Mouse (Mus musculus) midbrain, embryonic 15.5 days (tissue): ENCODE data around the gene Bmp6. TPM values are rescaled to one million over a fixed set of nuclear protein-coding genes. Genes with fewer than 3 reads are reported as not detected.

Experiments
- ATAC-seq: fragments of 200-750 bp; cut with Nextera tagmentation; replicated peaks from 2 replicates; pipeline ENCODE4 v1.8.0; 2017; ENCODE audit warnings: moderate TSS enrichment
- H3K27ac ChIP-seq: fragments of 300-500 bp; sonication (generic); 2 replicates; pipeline ENCODE4 v1.5.1; 2015; ENCODE audit warnings: mild to moderate bottlenecking, inconsistent platforms
- H3K27me3 ChIP-seq: fragments of 300-500 bp; sonication (generic); replicated peaks from 2 replicates; pipeline ENCODE4 v1.6.1; 2015; ENCODE audit warnings: inconsistent platforms
- H3K36me3 ChIP-seq: fragments of 300-500 bp; sonication (generic); replicated peaks from 2 replicates; pipeline ENCODE4 v1.6.1; 2015; ENCODE audit warnings: inconsistent platforms
- H3K4me1 ChIP-seq: fragments of 300-500 bp; sonication (generic); 2 replicates; pipeline ENCODE4 v1.6.1; 2015; ENCODE audit warnings: inconsistent platforms
- H3K4me2 ChIP-seq: fragments of 300-500 bp; sonication (generic); 2 replicates; pipeline ENCODE4 v1.6.1; 2015; ENCODE audit warnings: inconsistent platforms, mild to moderate bottlenecking, moderate library complexity
- H3K4me3 ChIP-seq: fragments of 300-500 bp; sonication (generic); 2 replicates; pipeline ENCODE4 v1.5.1; 2015; ENCODE audit warnings: mild to moderate bottlenecking, inconsistent platforms
- H3K9ac ChIP-seq: fragments of 300-500 bp; sonication (generic); 2 replicates; pipeline ENCODE4 v1.6.1; 2015; ENCODE audit warnings: mild to moderate bottlenecking, inconsistent platforms
- H3K9me3 ChIP-seq: fragments of 300-500 bp; sonication (generic); 2 replicates; pipeline ENCODE4 v1.6.1; 2016; ENCODE audit warnings: inconsistent platforms
- WGBS: fragments of 180-500 bp; shearing (Covaris S2); methylation state at CpG from one replicate; pipeline ENCODE4 v1.1.7; 2015; ENCODE audit warnings: mixed read lengths; 5-methylcytosine and 5-hydroxymethylcytosine counted together
- polyA plus RNA-seq: library from polyadenylated mRNA; unstranded; fragments of >200 nt; fragmentation: Nextera tagmentation; extraction: Ambion mirVana; gene quantifications from 2 replicates; pipeline ENCODE4 v1.2.1, GENCODE M21; 2015

Gene Bmp6
- polyA plus RNA-seq, 1 experiment from 2014 or later, result 3.3 TPM

- H3K27ac ChIP-seq, result no peak overlapping the region
- ATAC-seq, result no peak
- no peaks in the 10 kb centered on the region for H3K4me1 ChIP-seq
- H3K27me3 ChIP-seq, result no peaks in the 10 kb centered on the region
- no peak overlapping the region for H3K4me3 ChIP-seq
- no peak overlapping the region for H3K4me2 ChIP-seq
- WGBS, result 88% methylated on average over 7 of the region's 7 CpGs
- no peaks in the 10 kb centered on the region for H3K36me3 ChIP-seq
- H3K9ac ChIP-seq, result no peak overlapping the region
- H3K9me3 ChIP-seq, result no peaks in the 10 kb centered on the region
Observed at GRCm38 (mm10) chr13:38363869-38364268, 19.0 kb downstream of the Bmp6 start.

- no peaks in the 10 kb centered on the region for H3K9me3 ChIP-seq
- no peak for ATAC-seq
Observed at GRCm38 (mm10) chr13:38369624-38370023, 24.7 kb downstream of the Bmp6 start.

GRCm38 (mm10) chr13:38376071-38376470 lies 31.2 kb downstream of the Bmp6 start:
- 77% methylated on average over 6 of the region's 6 CpGs for WGBS
- no peak for ATAC-seq
- no peak overlapping the region for H3K4me3 ChIP-seq
- no peaks in the 10 kb centered on the region for H3K27me3 ChIP-seq
- no peaks in the 10 kb centered on the region for H3K4me1 ChIP-seq
- H3K36me3 ChIP-seq, result no peaks in the 10 kb centered on the region
- H3K9ac ChIP-seq, result no peak overlapping the region
- H3K4me2 ChIP-seq, result no peak overlapping the region
- no peaks in the 10 kb centered on the region for H3K9me3 ChIP-seq
- H3K27ac ChIP-seq, result no peak overlapping the region

More at GRCm38 (mm10) chr13:38369624-38370023, 24.7 kb downstream of the Bmp6 start:
- H3K27ac ChIP-seq, result no peak overlapping the region
- no peak overlapping the region for H3K9ac ChIP-seq
- no peak overlapping the region for H3K4me2 ChIP-seq
- no peak overlapping the region for H3K4me3 ChIP-seq
- 91% methylated on average over 5 of the region's 5 CpGs for WGBS
- no peaks in the 10 kb centered on the region for H3K27me3 ChIP-seq
- no peaks in the 10 kb centered on the region for H3K36me3 ChIP-seq
- no peaks in the 10 kb centered on the region for H3K4me1 ChIP-seq

- Histone ChIP-seq H3K4me1 (no peaks in the 10 kb centered on the region), H3K4me2 (no peak overlapping the region), H3K36me3 (no peaks in the 10 kb centered on the region), H3K9me3 (no peaks in the 10 kb centered on the region), H3K27me3 (no peaks in the 10 kb centered on the region), H3K9ac (no peak overlapping the region), H3K4me3 (no peak overlapping the region), H3K27ac (no peak overlapping the region)
- WGBS, result 89% methylated on average over 9 of the region's 9 CpGs
- no peak for ATAC-seq
Observed at GRCm38 (mm10) chr13:38377355-38377754, 32.4 kb downstream of the Bmp6 start.

- H3K36me3 ChIP-seq, result no peaks in the 10 kb centered on the region
- H3K27me3 ChIP-seq, result no peaks in the 10 kb centered on the region
- ATAC-seq, result no peak
- no peak overlapping the region for H3K27ac ChIP-seq
- no peaks in the 10 kb centered on the region for H3K4me1 ChIP-seq
- WGBS, result 94% methylated on average over 5 of the region's 5 CpGs
- no peaks in the 10 kb centered on the region for H3K9me3 ChIP-seq
- no peak overlapping the region for H3K9ac ChIP-seq
- H3K4me3 ChIP-seq, result no peak overlapping the region
- H3K4me2 ChIP-seq, result no peak overlapping the region
Observed at GRCm38 (mm10) chr13:38379806-38380205, 34.9 kb downstream of the Bmp6 start.

- no peaks in the 10 kb centered on the region for H3K4me1 ChIP-seq
- no peak overlapping the region for H3K4me2 ChIP-seq
- no peaks in the 10 kb centered on the region for H3K9me3 ChIP-seq
- no peak overlapping the region for H3K4me3 ChIP-seq
- 78% methylated on average over 3 of the region's 3 CpGs for WGBS
- H3K27me3 ChIP-seq, result no peaks in the 10 kb centered on the region
- ATAC-seq, result no peak
- H3K9ac ChIP-seq, result no peak overlapping the region
- no peaks in the 10 kb centered on the region for H3K36me3 ChIP-seq
- H3K27ac ChIP-seq, result no peak overlapping the region
Observed at GRCm38 (mm10) chr13:38386035-38386559, 41.2 kb downstream of the Bmp6 start.

GRCm38 (mm10) chr13:38387453-38388040 lies 42.6 kb downstream of the Bmp6 start:
- Histone ChIP-seq H3K27ac (no peak overlapping the region), H3K4me3 (no peak overlapping the region), H3K4me2 (no peak overlapping the region), H3K9me3 (no peaks in the 10 kb centered on the region), H3K36me3 (no peaks in the 10 kb centered on the region), H3K4me1 (no peaks in the 10 kb centered on the region), H3K27me3 (no peaks in the 10 kb centered on the region), H3K9ac (no peak overlapping the region)
- ATAC-seq, result no peak
- WGBS, result 95% methylated on average over 4 of the region's 4 CpGs

- 87% methylated on average over 5 of the region's 5 CpGs for WGBS
- ATAC-seq, result no peak
- Histone ChIP-seq H3K27me3 (no peaks in the 10 kb centered on the region), H3K9me3 (no peaks in the 10 kb centered on the region), H3K4me1 (no peaks in the 10 kb centered on the region), H3K4me3 (no peak overlapping the region), H3K9ac (no peak overlapping the region), H3K36me3 (no peaks in the 10 kb centered on the region), H3K27ac (no peak overlapping the region), H3K4me2 (no peak overlapping the region)
Observed at GRCm38 (mm10) chr13:38393444-38393843, 48.5 kb downstream of the Bmp6 start.

- 91% methylated on average over 4 of the region's 4 CpGs for WGBS
- no peaks in the 10 kb centered on the region for H3K27me3 ChIP-seq
- H3K36me3 ChIP-seq, result no peaks in the 10 kb centered on the region
- H3K27ac ChIP-seq, result no peak overlapping the region
- H3K4me3 ChIP-seq, result no peak overlapping the region
- H3K4me1 ChIP-seq, result no peaks in the 10 kb centered on the region
- no peak overlapping the region for H3K4me2 ChIP-seq
- H3K9me3 ChIP-seq, result no peaks in the 10 kb centered on the region
- no peak for ATAC-seq
- H3K9ac ChIP-seq, result no peak overlapping the region
Observed at GRCm38 (mm10) chr13:38395026-38395425, 50.1 kb downstream of the Bmp6 start.

- H3K36me3 ChIP-seq, result no peaks in the 10 kb centered on the region
- 89% methylated on average over 7 of the region's 7 CpGs for WGBS
- H3K4me2 ChIP-seq, result no peak overlapping the region
Observed at GRCm38 (mm10) chr13:38397007-38397545, 52.2 kb downstream of the Bmp6 start.

GRCm38 (mm10) chr13:38398658-38399057 lies 53.8 kb downstream of the Bmp6 start:
- H3K36me3 ChIP-seq, result no peaks in the 10 kb centered on the region
- no peak for ATAC-seq
- no peaks in the 10 kb centered on the region for H3K9me3 ChIP-seq
- H3K4me1 ChIP-seq, result no peaks in the 10 kb centered on the region
- no peak overlapping the region for H3K27ac ChIP-seq
- H3K4me2 ChIP-seq, result no peak overlapping the region
- 83% methylated on average over 6 of the region's 6 CpGs for WGBS
- no peak overlapping the region for H3K9ac ChIP-seq
- no peaks in the 10 kb centered on the region for H3K27me3 ChIP-seq
- no peak overlapping the region for H3K4me3 ChIP-seq

More at GRCm38 (mm10) chr13:38397007-38397545, 52.2 kb downstream of the Bmp6 start:
- no peak overlapping the region for H3K9ac ChIP-seq
- H3K27ac ChIP-seq, result no peak overlapping the region
- H3K4me1 ChIP-seq, result no peaks in the 10 kb centered on the region
- no peaks in the 10 kb centered on the region for H3K9me3 ChIP-seq
- no peak overlapping the region for H3K4me3 ChIP-seq
- no peaks in the 10 kb centered on the region for H3K27me3 ChIP-seq
- no peak for ATAC-seq

GRCm38 (mm10) chr13:38400662-38401061 lies 55.8 kb downstream of the Bmp6 start:
- H3K9me3 ChIP-seq, result no peaks in the 10 kb centered on the region
- WGBS, result 77% methylated on average over 8 of the region's 8 CpGs
- H3K4me1 ChIP-seq, result no peaks in the 10 kb centered on the region
- H3K27ac ChIP-seq, result no peak overlapping the region
- no peak overlapping the region for H3K4me2 ChIP-seq
- H3K9ac ChIP-seq, result no peak overlapping the region
- no peak for ATAC-seq
- H3K36me3 ChIP-seq, result no peaks in the 10 kb centered on the region
- H3K27me3 ChIP-seq, result no peaks in the 10 kb centered on the region
- H3K4me3 ChIP-seq, result no peak overlapping the region
